Mouse (Mus musculus): ENCODE results near the gene Bcap29.

DNA sequence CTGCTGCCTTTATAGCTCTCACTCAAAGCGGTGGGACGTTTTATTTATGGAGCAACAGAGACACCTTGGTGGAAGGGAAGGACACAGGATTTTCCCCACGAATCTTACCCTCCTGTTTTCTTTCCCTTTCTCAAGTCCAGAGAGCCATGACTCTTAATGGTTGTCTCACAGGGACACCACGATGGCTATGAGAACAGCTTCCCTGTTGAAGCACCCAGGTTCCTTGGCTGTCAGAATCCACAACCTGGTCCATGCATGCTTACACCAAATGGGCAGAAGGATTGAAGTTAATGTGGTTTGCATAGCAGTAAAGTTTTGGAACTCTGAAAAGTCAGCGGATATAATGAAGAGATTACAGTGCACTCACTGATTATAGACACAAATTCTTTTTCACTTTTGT is 74.5 kb downstream of the Bcap29 start:
- TF ChIP-seq POLR2A (IDR thresholded peaks at IDR 0.05; ENCODE audit: low read depth, low read length) (no peak), CTCF (IDR thresholded peaks at IDR 0.05; ENCODE audit: extremely low read depth, insufficient read length, insufficient replicate concordance, low read depth, low read length) (no peak)

Measured in small intestine, adult 2 months (tissue).